Mouse (Mus musculus) heart, postnatal 25 days (tissue): Measurements from ENCODE around the gene Alb. TPM values are rescaled to one million over a fixed set of nuclear protein-coding genes. Genes with fewer than 3 reads are reported as not detected.
A peak's percentile ranks its signal among the peaks of the same experiment; 100 is the strongest.

ENCODE experiments used
- DNase-seq: peaks from one replicate; pipeline ENCODE4 v3.0.0; 2022; ENCODE audit warnings: low spot score
- intact Hi-C: fragments of 180-260 bp; cut with DNase I; formaldehyde crosslinking; loops from one replicate; pipeline ENCODE4 v1.15.1; 2025
- total RNA-seq, 2 experiments: library from RNA; stranded (reverse); gene quantifications; 2 replicates each; pipeline ENCODE4 v1.2.3; 2021

The Alb gene
- total RNA-seq, 2 experiments from 2014 or later = not detected

DNA sequence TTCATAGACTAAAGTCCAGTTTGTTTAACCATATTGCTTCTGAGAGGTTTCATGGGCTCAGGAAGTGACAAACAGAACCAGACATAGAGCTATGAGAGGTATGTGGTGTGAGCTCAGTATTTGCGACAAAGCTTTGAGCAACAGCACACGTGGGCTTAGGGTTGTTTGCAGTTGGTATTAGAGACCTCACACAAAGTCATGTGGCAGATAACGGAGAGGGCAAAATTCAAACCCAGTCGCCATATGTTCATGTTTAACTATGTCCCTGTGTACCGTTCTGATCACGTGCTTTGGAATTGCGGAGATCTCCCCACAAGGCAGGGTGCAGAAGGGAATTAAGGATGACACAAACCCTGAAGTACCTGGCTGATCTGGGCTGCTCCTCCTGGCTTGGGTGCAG, 27.6 kb downstream of the Alb start:
- DNase-seq = no peak
- intact Hi-C loops = no loop called here

DNA sequence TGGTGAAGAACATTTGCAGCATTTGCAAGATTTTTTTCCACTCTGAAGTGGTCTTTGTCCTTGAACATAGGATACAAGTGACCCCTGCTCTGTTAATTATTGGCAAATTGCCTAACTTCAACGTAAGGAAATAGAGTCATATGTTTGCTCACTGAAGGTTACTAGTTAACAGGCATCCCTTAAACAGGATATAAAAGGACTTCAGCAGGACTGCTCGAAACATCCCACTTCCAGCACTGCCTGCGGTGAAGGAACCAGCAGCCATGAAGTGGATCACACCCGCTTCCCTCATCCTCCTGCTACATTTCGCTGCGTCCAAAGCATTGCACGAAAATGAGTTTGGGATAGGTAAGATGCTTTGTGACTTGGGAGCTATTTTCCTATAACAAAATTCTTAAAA, 29.8 kb downstream of the Alb start, which contains the start of gene Afp:
Gene Afp, plus strand, starts transcription at position 220 of the 400 bp plus-strand sequence.
- intact Hi-C loops = no loop called here
- DNase-seq = no peak

GRCm38 (mm10) chr5:90492440-90492839, 31.7 kb downstream of the Alb start:
- intact Hi-C loops = no loop called here
- no peak for DNase-seq

DNA sequence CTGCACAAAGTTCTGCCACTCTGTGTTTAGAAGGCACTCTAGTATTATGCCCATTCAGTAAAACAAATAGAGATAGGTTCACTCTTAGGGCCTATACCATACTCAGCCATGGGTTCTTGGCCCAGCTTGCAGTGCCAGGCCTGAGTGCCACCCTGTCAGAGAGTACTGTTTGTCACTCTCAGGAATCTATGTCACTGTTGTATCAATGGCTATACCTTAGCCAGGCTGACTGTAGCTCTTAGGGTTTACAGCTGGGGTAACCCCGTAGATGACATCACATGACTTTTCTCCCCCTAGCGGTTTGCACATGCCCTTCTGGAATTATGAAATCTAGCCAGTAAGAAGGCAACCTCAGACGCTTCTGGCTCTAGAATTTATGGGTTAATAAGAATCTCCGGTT, 33.6 kb downstream of the Alb start:
- intact Hi-C loops = no loop called here
- DNase-seq = no peak

DNA sequence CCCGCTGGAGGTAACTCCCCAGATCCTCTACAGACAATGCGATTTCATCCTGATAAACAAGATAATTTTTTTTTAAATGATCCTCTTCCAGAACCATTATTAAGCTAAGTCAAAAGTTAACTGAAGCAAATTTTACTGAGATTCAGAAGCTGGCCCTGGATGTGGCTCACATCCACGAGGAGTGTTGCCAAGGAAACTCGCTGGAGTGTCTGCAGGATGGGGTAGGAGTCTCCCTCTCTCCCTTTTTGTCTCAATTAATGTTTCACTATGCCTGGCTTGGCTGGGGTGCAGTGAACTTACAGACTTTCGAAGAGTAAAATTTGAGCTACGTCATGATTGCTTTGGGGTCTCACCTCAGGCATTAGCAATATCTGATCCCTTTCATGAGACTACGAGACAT, 38.8 kb downstream of the Alb start:
- intact Hi-C loops = no loop called here
- DNase-seq = no peak

DNA sequence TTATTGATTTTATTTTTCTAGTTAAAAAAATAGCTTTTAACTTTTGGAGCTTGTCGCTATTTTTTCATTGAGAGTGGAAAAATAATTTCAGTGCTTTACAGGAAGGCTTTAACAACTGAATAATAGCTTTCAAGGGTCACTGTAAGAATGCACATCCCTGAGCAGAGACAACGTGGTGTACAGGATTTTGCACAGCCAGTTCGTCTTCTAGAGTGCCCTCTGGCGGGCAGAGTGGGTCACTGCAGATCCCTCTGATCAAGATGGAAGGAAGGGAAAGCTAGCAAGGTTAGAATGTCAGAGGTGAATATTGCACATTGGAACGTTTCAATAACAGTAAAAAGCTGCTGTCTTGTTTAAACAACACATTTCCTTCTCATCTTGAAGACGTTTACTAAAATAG, 40.0 kb downstream of the Alb start:
- intact Hi-C loops = loop anchor here (1.0 kb wide), 1 partner anchor 297 kb away; no protein-coding TSS in a partner anchor
- DNase-seq = peak; percentile 2

- no peak for DNase-seq
- intact Hi-C loops = no loop called here
These were observed 41.1 kb downstream of the Alb start for GRCm38 (mm10) chr5:90501752-90502151.

DNA sequence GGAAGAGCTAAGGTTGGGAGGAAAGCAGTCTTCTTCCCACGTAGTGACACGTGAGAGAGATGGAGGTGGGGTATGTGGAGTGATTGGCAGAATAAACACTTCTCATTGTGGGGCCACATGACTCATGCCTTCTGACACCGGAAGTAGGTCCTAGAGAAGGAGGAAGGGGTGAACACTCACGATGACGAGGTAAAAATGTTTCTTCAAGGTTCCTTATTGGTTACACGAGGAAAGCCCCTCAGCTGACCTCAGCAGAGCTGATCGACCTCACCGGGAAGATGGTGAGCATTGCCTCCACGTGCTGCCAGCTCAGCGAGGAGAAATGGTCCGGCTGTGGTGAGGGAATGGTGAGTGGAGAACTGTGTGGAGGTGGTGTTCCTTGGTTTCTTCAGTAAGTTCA, 44.0 kb downstream of the Alb start:
- intact Hi-C loops = no loop called here
- no peak for DNase-seq

GRCm38 (mm10) chr5:90506507-90506906, 45.8 kb downstream of the Alb start:
- intact Hi-C loops = no loop called here
- no peak for DNase-seq

GRCm38 (mm10) chr5:90507411-90507949, 46.8 kb downstream of the Alb start:
- intact Hi-C loops = no loop called here
- no peak for DNase-seq

DNA sequence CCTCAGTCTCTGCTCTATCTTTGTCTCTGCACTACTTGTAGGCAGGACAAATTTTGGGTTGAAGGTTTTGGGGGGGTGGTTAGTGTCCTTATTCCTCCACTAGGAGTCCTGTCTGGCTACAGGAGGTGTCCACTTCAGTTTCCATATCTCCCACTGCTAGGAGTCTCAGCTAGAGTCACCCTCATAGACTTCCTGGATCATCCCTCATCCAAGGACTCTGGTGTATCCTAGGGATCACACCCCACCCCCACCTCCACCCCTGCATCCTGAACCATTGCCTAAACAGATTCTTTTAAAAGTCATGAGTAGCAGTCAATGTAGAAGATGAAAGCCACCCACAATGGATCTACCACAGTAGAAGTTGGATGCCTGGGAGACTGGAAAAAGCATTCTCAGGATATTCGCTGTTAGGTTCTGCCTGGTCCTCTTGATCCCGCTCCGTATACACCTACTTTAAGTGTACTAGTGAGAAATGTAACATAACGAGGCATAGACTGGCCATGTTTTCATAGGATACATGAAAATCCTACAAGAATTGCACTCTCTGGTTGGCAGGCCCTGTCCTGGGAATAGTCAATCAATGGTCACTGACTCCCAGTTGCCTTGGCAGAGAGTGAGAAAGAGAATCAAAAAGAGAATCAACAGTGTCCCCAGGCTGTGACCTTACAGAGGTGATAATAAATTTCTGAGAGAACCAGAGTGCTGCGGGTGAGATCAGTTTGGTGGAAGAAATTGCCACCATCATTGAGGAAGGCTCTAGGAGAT, 49.3 kb downstream of the Alb start:
- intact Hi-C loops = no loop called here
- no peak for DNase-seq

GRCm38 (mm10) chr5:90512288-90512955, 51.7 kb downstream of the Alb start:
- DNase-seq = no peak
- intact Hi-C loops = no loop called here

- no peak for DNase-seq
- intact Hi-C loops = no loop called here
These were observed 54.9 kb downstream of the Alb start for GRCm38 (mm10) chr5:90515561-90515960.

- no peak for DNase-seq
- intact Hi-C loops = no loop called here
These were observed 57.8 kb downstream of the Alb start, which contains the start of gene Afm for GRCm38 (mm10) chr5:90518356-90519100. Gene Afm, plus strand, starts transcription at chr5:90518932.

Other genes with a start within 250 kb of the Alb start
- gene Cox18, start 236.9 kb upstream of the Alb start, total RNA-seq = 10 to 100 TPM; 12.2 to 13.0 TPM
- gene Ankrd17, start 94.3 kb upstream of the Alb start, total RNA-seq = 10 to 100 TPM; 60.5 to 65.7 TPM
- gene Gm9958, start 93.7 kb upstream of the Alb start, total RNA-seq = 1 to 10 TPM in 1 of 2 experiments, under 1 TPM in 1; 0.57 to 1.1 TPM
- not detected for gene Afp, start 29.8 kb downstream of the Alb start, total RNA-seq
- gene Afm, start 58.0 kb downstream of the Alb start, total RNA-seq = not detected
- not detected for gene 5830473C10Rik, start 100.2 kb downstream of the Alb start, total RNA-seq
- gene Rassf6, start 179.8 kb downstream of the Alb start, total RNA-seq = not detected